Mouse (Mus musculus) spleen, adult 2 months (tissue): Measurements from ENCODE around the gene Gm28557. TPM values are rescaled to one million over a fixed set of nuclear protein-coding genes. Genes with fewer than 3 reads are reported as not detected.

Experiments
- DNase-seq, 2 experiments: peaks; one replicate each; pipeline versions ENCODE4 v3.0.0 to v3.0.0-alpha.2; 2012 to 2021; ENCODE audit warnings: low spot score in 2 of 2, low read depth in 1 of 2
- H3K27ac ChIP-seq: fragments of 200-500 bp; 2 replicates; pipeline ENCODE4 v1.5.1; 2012; ENCODE audit warnings: low read length, inconsistent platforms; ENCODE audit not compliant: insufficient read depth
- H3K27me3 ChIP-seq: fragments of 200-500 bp; 2 replicates; pipeline ENCODE4 v1.6.1; 2012; ENCODE audit warnings: mild to moderate bottlenecking, moderate library complexity, low read length, inconsistent platforms; ENCODE audit not compliant: control insufficient read depth, insufficient read depth
- H3K36me3 ChIP-seq: fragments of 200-500 bp; 2 replicates; pipeline ENCODE4 v1.6.1; 2012; ENCODE audit warnings: mild to moderate bottlenecking, low read length, inconsistent platforms; ENCODE audit not compliant: control insufficient read depth, insufficient read depth
- H3K4me1 ChIP-seq: fragments of 200-500 bp; 2 replicates; pipeline ENCODE4 v1.6.1; 2011; ENCODE audit warnings: inconsistent platforms; ENCODE audit not compliant: control insufficient read depth, insufficient read depth, insufficient read length
- H3K4me3 ChIP-seq: fragments of 200-500 bp; 2 replicates; pipeline ENCODE4 v1.5.1; 2011; ENCODE audit warnings: mild to moderate bottlenecking, inconsistent platforms; ENCODE audit not compliant: insufficient read depth, insufficient read length; ENCODE audit errors: extremely low read depth
- CTCF ChIP-seq: fragments of 200-500 bp; IDR thresholded peaks from 2 replicates; pipeline ENCODE4 v1.5.1; 2011; ENCODE audit warnings: mild to moderate bottlenecking, inconsistent platforms; ENCODE audit not compliant: insufficient read depth, insufficient read length, insufficient replicate concordance; ENCODE audit errors: extremely low read depth
- POLR2A ChIP-seq: fragments of 200-500 bp; IDR thresholded peaks from 2 replicates; pipeline ENCODE4 v1.6.1; 2011; ENCODE audit warnings: low read depth, low read length, inconsistent platforms
- whole genome bisulfite sequencing: fragments of 180-500 bp; shearing (Covaris S2); methylation state at CpG from one replicate; pipeline ENCODE4 v1.1.7; 2018; 5-methylcytosine and 5-hydroxymethylcytosine counted together
- polyA plus RNA-seq: library from polyadenylated mRNA; depleted of rRNA; stranded (reverse); fragments of >200 nt; gene quantifications from 2 replicates; pipeline ENCODE4 v1.2.3, GENCODE M21; 2012

The Gm28557 gene
- polyA plus RNA-seq, 1 experiment: 1.1 TPM

- DNase-seq: no peak
- TF ChIP-seq CTCF (no peak), POLR2A (no peak)
- Histone ChIP-seq H3K27me3 (peaks cover 2% of the 10 kb centered on the region; the same call in 1 of the 2 replicates), H3K27ac (no peak overlapping the region), H3K4me1 (peaks cover 9% of the 10 kb centered on the region; the same call in 1 of the 2 replicates), H3K36me3 (no peaks in the 10 kb centered on the region), H3K4me3 (no peak overlapping the region)
- WGBS: 84% methylated on average over 12 of the region's 12 CpGs
Observed at GRCm38 (mm10) chr13:67112096-67112495, 3.7 kb upstream of the Gm28557 start.

- no peak for TF ChIP-seq POLR2A
- TF ChIP-seq CTCF: peak; percentile 24; the same call in 1 of the 2 replicates
- Histone ChIP-seq H3K27me3 (peaks cover 2% of the 10 kb centered on the region; the same call in 1 of the 2 replicates), H3K27ac (0 out of 2 replicates have a peak overlapping the region, but pooled peaks have one; percentile 22), H3K4me1 (peaks cover 9% of the 10 kb centered on the region; the same call in 1 of the 2 replicates), H3K36me3 (no peaks in the 10 kb centered on the region; the same call in 1 of the 2 replicates), H3K4me3 (peak overlapping the region; percentile 26; the same call in 1 of the 2 replicates)
- 3% methylated on average over 9 of the region's 9 CpGs for WGBS
- DNase-seq: peak in 1 of 2 experiments; percentile 47
Observed at GRCm38 (mm10) chr13:67108821-67109206, 410 bp upstream of the Gm28557 start.

- H3K27me3 ChIP-seq: peaks cover 2% of the 10 kb centered on the region; the same call in 1 of the 2 replicates
- H3K36me3 ChIP-seq: no peaks in the 10 kb centered on the region; the same call in 1 of the 2 replicates
- H3K4me1 ChIP-seq: peaks cover 9% of the 10 kb centered on the region; the same call in 1 of the 2 replicates
- H3K4me3 ChIP-seq: no peak overlapping the region; the same call in 1 of the 2 replicates
- WGBS: 55% methylated on average over 9 of the region's 9 CpGs
- no peak for TF ChIP-seq CTCF
- no peak for TF ChIP-seq POLR2A
- no peak overlapping the region for H3K27ac ChIP-seq
- DNase-seq: no peak
Observed at GRCm38 (mm10) chr13:67107681-67108080, 723 bp downstream of the Gm28557 start.

- H3K27ac ChIP-seq: no peak within 1 kb of the TSS
- no peak for DNase-seq
- no peak for TF ChIP-seq POLR2A
- TF ChIP-seq CTCF: no peak
- WGBS: 90% methylated on average over 10 of the region's 10 CpGs
- H3K4me3 ChIP-seq: no peak within 1 kb of the TSS
- no peaks in the 10 kb centered on the region for H3K4me1 ChIP-seq
- no peaks in the 10 kb centered on the region; the same call in 1 of the 2 replicates for H3K36me3 ChIP-seq
- no peaks in the 10 kb centered on the region for H3K27me3 ChIP-seq
Observed at GRCm38 (mm10) chr13:67097876-67098275, 10.5 kb downstream of the Gm28557 start, which contains the start of gene Zfp708. Gene Zfp708, minus strand, starts transcription at chr13:67097976.

- Histone ChIP-seq H3K4me1 (no peaks in the 10 kb centered on the region), H3K27ac (no peak overlapping the region), H3K36me3 (no peaks in the 10 kb centered on the region), H3K4me3 (no peak overlapping the region), H3K27me3 (no peaks in the 10 kb centered on the region)
- TF ChIP-seq POLR2A (no peak), CTCF (no peak)
- WGBS: 81% methylated on average over 1 of the region's 1 CpGs
- no peak for DNase-seq
Observed at GRCm38 (mm10) chr13:67090154-67090553, 18.2 kb downstream of the Gm28557 start.

- 68% methylated on average over 1 of the region's 1 CpGs for WGBS
- TF ChIP-seq CTCF (no peak), POLR2A (no peak)
- Histone ChIP-seq H3K27ac (no peak overlapping the region), H3K36me3 (peaks cover 1% of the 10 kb centered on the region; the same call in 1 of the 2 replicates), H3K4me3 (no peak overlapping the region), H3K4me1 (no peaks in the 10 kb centered on the region), H3K27me3 (no peaks in the 10 kb centered on the region)
- peak in 1 of 2 experiments; percentile 14 for DNase-seq
Observed at GRCm38 (mm10) chr13:67081946-67082345, 26.5 kb downstream of the Gm28557 start.

- Histone ChIP-seq H3K36me3 (peaks cover 1% of the 10 kb centered on the region; the same call in 1 of the 2 replicates), H3K4me1 (no peaks in the 10 kb centered on the region), H3K4me3 (peak overlapping the region; percentile 86), H3K27ac (peak overlapping the region; percentile 57), H3K27me3 (no peaks in the 10 kb centered on the region)
- under 1% methylated on average over 24 of the region's 24 CpGs for WGBS
- peak; percentile 12; the same call in 1 of the 2 replicates for TF ChIP-seq POLR2A
- no peak for TF ChIP-seq CTCF
- peak; percentile 17 to 60 for DNase-seq
Observed at GRCm38 (mm10) chr13:67081142-67081713, 27.2 kb downstream of the Gm28557 start.
